Mouse (Mus musculus): ENCODE results near the gene Prpf19. TPM values are rescaled to one million over a fixed set of nuclear protein-coding genes. Genes with fewer than 3 reads are reported as not detected.

Prpf19 gene
- polyA plus RNA-seq, 1 experiment from 2014 or later, result 45.7 TPM

DNA sequence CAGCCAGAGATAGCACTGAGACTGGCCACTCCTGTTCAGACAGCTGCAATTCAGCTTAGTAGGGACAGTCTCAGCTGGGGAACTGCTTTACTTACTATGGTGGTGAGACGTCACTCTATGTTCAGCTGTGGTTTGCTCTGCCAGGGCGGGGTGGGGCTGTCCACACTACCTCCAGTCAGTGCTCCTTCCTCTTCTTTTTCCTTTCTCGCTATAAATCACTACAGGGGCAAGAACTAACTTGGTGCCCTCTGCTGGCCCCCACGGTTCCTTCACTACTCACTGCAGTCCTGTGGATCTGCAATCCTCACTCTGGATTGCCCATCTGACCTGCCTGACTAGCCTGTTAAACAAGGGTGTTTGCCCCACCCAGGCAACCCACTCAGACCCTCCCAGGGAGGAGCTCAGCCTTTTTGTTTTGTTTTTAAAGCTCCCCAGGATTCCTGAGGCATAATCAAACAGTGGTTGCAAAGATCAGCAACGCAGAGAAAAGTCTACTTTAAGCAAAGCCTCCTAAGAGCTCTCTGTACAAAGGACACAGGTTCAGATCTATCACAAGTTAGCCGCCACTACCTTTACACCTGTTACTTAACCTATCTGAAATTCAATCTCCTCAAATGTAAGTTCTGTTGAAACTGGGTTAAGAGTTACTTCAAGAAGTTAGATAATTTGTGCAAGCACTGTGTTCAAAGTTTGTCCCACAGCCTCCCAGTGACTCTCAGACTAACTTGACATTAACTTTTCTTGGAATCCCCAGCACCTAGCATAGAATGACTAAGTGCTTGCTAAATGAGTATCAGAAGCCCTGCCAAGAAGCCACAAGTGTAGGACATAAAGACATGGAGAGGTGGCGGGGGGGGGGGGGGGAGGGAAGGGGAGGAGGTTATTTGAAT is 14.7 kb upstream of the Prpf19 start:
- Histone ChIP-seq H3K4me3 (ENCODE audit: low read depth, low read length) (peak overlapping the region; percentile 60), H3K9ac (ENCODE audit: low read depth, low read length) (no peak overlapping the region), H3K27me3 (replicated peaks; ENCODE audit: control insufficient read depth, insufficient read depth, low read length) (no peaks in the 10 kb centered on the region), H3K36me3 (ENCODE audit: control insufficient read depth, insufficient read depth, low read length) (no peaks in the 10 kb centered on the region), H3K4me2 (peak overlapping the region; percentile 93), H3K4me1 (replicated peaks; ENCODE audit: control insufficient read depth, insufficient read depth, low read length) (peaks cover 7% of the 10 kb centered on the region), H3K27ac (ENCODE audit: low read depth, low read length) (no peak overlapping the region), H3K9me3 (ENCODE audit: control insufficient read depth, low read length) (0 out of 2 replicates have a peak, but pooled peaks cover 6% of the 10 kb centered on the region)
- DNase-seq (ENCODE audit: low spot score) (no peak), ATAC-seq (replicated peaks; ENCODE audit: low FRiP score) (no peak)
- 38% methylated on average over 6 of the region's 7 CpGs for WGBS

- Histone ChIP-seq H3K4me3 (ENCODE audit: low read depth, low read length) (peak overlapping the region; percentile 60), H3K9ac (ENCODE audit: low read depth, low read length) (peak overlapping the region; percentile 79), H3K4me2 (peak overlapping the region; percentile 93), H3K4me1 (replicated peaks; ENCODE audit: control insufficient read depth, insufficient read depth, low read length) (peaks cover 7% of the 10 kb centered on the region), H3K27me3 (replicated peaks; ENCODE audit: control insufficient read depth, insufficient read depth, low read length) (no peaks in the 10 kb centered on the region), H3K36me3 (ENCODE audit: control insufficient read depth, insufficient read depth, low read length) (no peaks in the 10 kb centered on the region), H3K9me3 (ENCODE audit: control insufficient read depth, low read length) (0 out of 2 replicates have a peak, but pooled peaks cover 6% of the 10 kb centered on the region), H3K27ac (ENCODE audit: low read depth, low read length) (no peak overlapping the region; the same call in 1 of the 2 replicates)
- WGBS, result 5% methylated on average over 14 of the region's 14 CpGs
- ATAC-seq (replicated peaks; ENCODE audit: low FRiP score) (peak; percentile 73; the same call in 1 of the 2 replicates), DNase-seq (ENCODE audit: low spot score) (no peak)
Measured at GRCm38 (mm10) chr19:10880975-10881425, 14.0 kb upstream of the Prpf19 start.

- Histone ChIP-seq H3K36me3 (ENCODE audit: control insufficient read depth, insufficient read depth, low read length) (no peaks in the 10 kb centered on the region), H3K4me1 (replicated peaks; ENCODE audit: control insufficient read depth, insufficient read depth, low read length) (peaks cover 7% of the 10 kb centered on the region), H3K27ac (ENCODE audit: low read depth, low read length) (peak within 1 kb of the TSS; percentile 62), H3K4me2 (peak within 1 kb of the TSS; percentile 93), H3K4me3 (ENCODE audit: low read depth, low read length) (peak within 1 kb of the TSS; percentile 60), H3K27me3 (replicated peaks; ENCODE audit: control insufficient read depth, insufficient read depth, low read length) (no peaks in the 10 kb centered on the region), H3K9ac (ENCODE audit: low read depth, low read length) (peak within 1 kb of the TSS; percentile 79), H3K9me3 (ENCODE audit: control insufficient read depth, low read length) (0 out of 2 replicates have a peak, but pooled peaks cover 6% of the 10 kb centered on the region)
- WGBS, result under 1% methylated on average over 49 of the region's 49 CpGs
- ATAC-seq (replicated peaks; ENCODE audit: low FRiP score), result peak; percentile 86
- peak; percentile 92 for DNase-seq (ENCODE audit: low spot score)
Measured at GRCm38 (mm10) chr19:10881426-10882154, 13.4 kb upstream of the Prpf19 start, which contains the start of gene Tmem109. Tmem109 (minus strand) TSS chr19:10882001.

- H3K4me1 ChIP-seq (replicated peaks; ENCODE audit: control insufficient read depth, insufficient read depth, low read length), result peaks cover 14% of the 10 kb centered on the region
- H3K36me3 ChIP-seq (ENCODE audit: control insufficient read depth, insufficient read depth, low read length), result no peaks in the 10 kb centered on the region
- no peak for DNase-seq (ENCODE audit: low spot score)
- H3K27ac ChIP-seq (ENCODE audit: low read depth, low read length), result no peak overlapping the region
- H3K4me3 ChIP-seq (ENCODE audit: low read depth, low read length), result no peak overlapping the region
- H3K9ac ChIP-seq (ENCODE audit: low read depth, low read length), result no peak overlapping the region
- no peak overlapping the region for H3K4me2 ChIP-seq
- WGBS, result 88% methylated on average over 3 of the region's 3 CpGs
- no peaks in the 10 kb centered on the region for H3K27me3 ChIP-seq (replicated peaks; ENCODE audit: control insufficient read depth, insufficient read depth, low read length)
- H3K9me3 ChIP-seq (ENCODE audit: control insufficient read depth, low read length), result no peaks in the 10 kb centered on the region
- ATAC-seq (replicated peaks; ENCODE audit: low FRiP score), result no peak
Measured at GRCm38 (mm10) chr19:10892201-10892600, 2.8 kb upstream of the Prpf19 start.

GRCm38 (mm10) chr19:10895708-10896107 is 677 bp downstream of the Prpf19 start:
- Histone ChIP-seq H3K27me3 (replicated peaks; ENCODE audit: control insufficient read depth, insufficient read depth, low read length) (no peaks in the 10 kb centered on the region), H3K4me1 (replicated peaks; ENCODE audit: control insufficient read depth, insufficient read depth, low read length) (peaks cover 15% of the 10 kb centered on the region), H3K9me3 (ENCODE audit: control insufficient read depth, low read length) (no peaks in the 10 kb centered on the region), H3K4me2 (peak overlapping the region; percentile 96), H3K9ac (ENCODE audit: low read depth, low read length) (peak overlapping the region; percentile 93), H3K27ac (ENCODE audit: low read depth, low read length) (peak overlapping the region; percentile 89), H3K4me3 (ENCODE audit: low read depth, low read length) (peak overlapping the region; percentile 94), H3K36me3 (ENCODE audit: control insufficient read depth, insufficient read depth, low read length) (peaks cover 31% of the 10 kb centered on the region)
- ATAC-seq (replicated peaks; ENCODE audit: low FRiP score) (no peak), DNase-seq (ENCODE audit: low spot score) (no peak)
- WGBS, result 1% methylated on average over 16 of the region's 16 CpGs

- Histone ChIP-seq H3K9ac (ENCODE audit: low read depth, low read length) (peak overlapping the region; percentile 93), H3K27me3 (replicated peaks; ENCODE audit: control insufficient read depth, insufficient read depth, low read length) (no peaks in the 10 kb centered on the region), H3K4me2 (peak overlapping the region; percentile 96), H3K36me3 (ENCODE audit: control insufficient read depth, insufficient read depth, low read length) (peaks cover 39% of the 10 kb centered on the region), H3K4me1 (replicated peaks; ENCODE audit: control insufficient read depth, insufficient read depth, low read length) (peaks cover 15% of the 10 kb centered on the region), H3K4me3 (ENCODE audit: low read depth, low read length) (peak overlapping the region; percentile 94), H3K9me3 (ENCODE audit: control insufficient read depth, low read length) (no peaks in the 10 kb centered on the region), H3K27ac (ENCODE audit: low read depth, low read length) (no peak overlapping the region)
- ATAC-seq (replicated peaks; ENCODE audit: low FRiP score) (no peak), DNase-seq (ENCODE audit: low spot score) (no peak)
- WGBS, result 70% methylated on average over 7 of the region's 7 CpGs
Measured at GRCm38 (mm10) chr19:10896849-10897248, 1.8 kb downstream of the Prpf19 start.

DNA sequence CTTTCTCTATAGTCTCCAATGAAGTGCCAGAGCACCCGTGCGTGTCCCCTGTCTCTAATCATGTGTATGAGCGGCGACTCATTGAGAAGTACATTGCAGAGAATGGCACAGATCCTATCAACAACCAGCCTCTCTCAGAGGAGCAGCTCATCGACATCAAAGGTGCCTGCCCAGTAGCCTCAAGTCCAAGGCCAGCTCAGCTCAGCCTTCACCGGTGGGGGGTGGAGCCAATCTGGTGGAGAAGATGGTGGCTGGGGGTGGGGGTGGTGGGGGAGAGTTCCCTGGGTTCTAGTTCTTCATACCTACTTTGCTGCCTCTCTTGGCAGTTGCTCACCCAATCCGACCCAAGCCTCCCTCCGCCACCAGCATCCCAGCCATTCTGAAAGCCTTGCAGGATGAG is 2.5 kb downstream of the Prpf19 start:
- 0 out of 2 replicates have a peak overlapping the region, but pooled peaks have one; percentile 94 for H3K4me3 ChIP-seq (ENCODE audit: low read depth, low read length)
- H3K4me1 ChIP-seq (replicated peaks; ENCODE audit: control insufficient read depth, insufficient read depth, low read length), result peaks cover 15% of the 10 kb centered on the region
- H3K4me2 ChIP-seq, result peak overlapping the region; percentile 96; the same call in 1 of the 2 replicates
- ATAC-seq (replicated peaks; ENCODE audit: low FRiP score) (no peak), DNase-seq (ENCODE audit: low spot score) (no peak)
- H3K9me3 ChIP-seq (ENCODE audit: control insufficient read depth, low read length), result no peaks in the 10 kb centered on the region
- no peak overlapping the region for H3K9ac ChIP-seq (ENCODE audit: low read depth, low read length)
- H3K27ac ChIP-seq (ENCODE audit: low read depth, low read length), result no peak overlapping the region
- 84% methylated on average over 8 of the region's 8 CpGs for WGBS
- H3K27me3 ChIP-seq (replicated peaks; ENCODE audit: control insufficient read depth, insufficient read depth, low read length), result no peaks in the 10 kb centered on the region
- peaks cover 45% of the 10 kb centered on the region for H3K36me3 ChIP-seq (ENCODE audit: control insufficient read depth, insufficient read depth, low read length)

- no peak for ATAC-seq (replicated peaks; ENCODE audit: low FRiP score)
- Histone ChIP-seq H3K27me3 (replicated peaks; ENCODE audit: control insufficient read depth, insufficient read depth, low read length) (no peaks in the 10 kb centered on the region), H3K4me1 (replicated peaks; ENCODE audit: control insufficient read depth, insufficient read depth, low read length) (peaks cover 19% of the 10 kb centered on the region), H3K4me3 (ENCODE audit: low read depth, low read length) (no peak overlapping the region), H3K27ac (ENCODE audit: low read depth, low read length) (no peak overlapping the region), H3K4me2 (no peak overlapping the region), H3K9ac (ENCODE audit: low read depth, low read length) (no peak overlapping the region), H3K9me3 (ENCODE audit: control insufficient read depth, low read length) (no peaks in the 10 kb centered on the region), H3K36me3 (ENCODE audit: control insufficient read depth, insufficient read depth, low read length) (peaks cover 67% of the 10 kb centered on the region)
- DNase-seq (ENCODE audit: low spot score), result no peak
- 79% methylated on average over 6 of the region's 6 CpGs for WGBS
Measured at GRCm38 (mm10) chr19:10900315-10900714, 5.3 kb downstream of the Prpf19 start.
